Mouse (Mus musculus) c-Kit-positive CD71-positive TER-119-positive erythroid progenitor cells, embryonic 14.5 days (primary cell): ENCODE results near the gene Camkk2.

Experiments used
- DNase-seq: peaks from one replicate; pipeline ENCODE4 v3.0.0-alpha.2; 2013; ENCODE audit warnings: low spot score

Camkk2 gene

GRCm38 (mm10) chr5:122782066-122782465 is 2.9 kb upstream of the Camkk2 start:
- no peak for DNase-seq

- no peak for DNase-seq
Measured at GRCm38 (mm10) chr5:122780791-122781432, 1.7 kb upstream of the Camkk2 start.

DNA sequence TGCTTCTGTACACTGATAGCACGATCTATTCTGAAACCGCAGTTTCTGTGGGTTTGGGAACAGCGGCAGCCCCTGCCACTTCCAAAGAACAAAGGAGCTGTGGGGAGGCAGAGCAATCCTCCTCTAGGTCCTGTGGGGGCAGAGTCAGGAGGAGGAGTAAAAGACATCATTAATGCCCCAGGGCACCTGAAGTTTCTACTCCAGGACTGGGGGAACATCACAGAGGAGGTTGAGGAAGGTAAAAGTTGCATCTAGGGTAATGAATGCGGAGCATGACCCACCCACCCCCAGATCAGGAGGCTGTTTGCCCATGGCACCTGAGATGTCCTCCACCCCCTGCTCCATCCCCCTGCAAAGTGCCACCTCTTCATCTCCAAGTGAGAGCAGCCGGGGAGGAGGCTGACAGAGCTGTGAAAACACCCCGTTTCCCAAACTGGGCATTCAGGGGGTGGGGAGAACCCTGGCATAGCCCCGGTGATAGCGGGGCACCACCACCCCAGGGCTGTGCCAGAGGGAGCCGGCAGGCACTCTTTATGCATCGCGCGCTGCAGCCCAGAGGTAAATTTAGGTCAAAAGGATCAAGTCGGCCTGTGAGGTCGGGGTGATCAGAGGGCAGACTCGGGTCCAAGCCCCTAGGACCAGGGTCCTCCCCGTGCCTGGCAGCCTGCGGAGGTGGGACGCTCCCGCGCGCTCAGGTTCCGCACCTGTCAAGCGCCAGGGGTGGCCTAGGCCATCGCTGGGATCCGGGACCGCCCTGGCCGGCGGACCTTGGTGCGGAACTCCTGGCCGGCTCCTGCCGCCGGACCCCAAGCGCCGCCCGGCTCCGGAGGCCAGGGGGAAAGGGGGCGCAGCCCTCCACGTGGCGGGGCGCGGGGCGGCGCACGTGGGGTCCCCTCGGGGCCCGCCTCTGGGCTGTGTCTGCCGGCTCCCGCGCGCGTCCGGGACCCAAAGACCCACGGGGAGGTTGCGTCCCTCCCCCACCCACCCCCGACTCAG is 680 bp downstream of the Camkk2 start:
- no peak for DNase-seq

- DNase-seq: no peak
Measured at GRCm38 (mm10) chr5:122777322-122777721, 1.9 kb downstream of the Camkk2 start.

GRCm38 (mm10) chr5:122775646-122776286 is 3.4 kb downstream of the Camkk2 start:
- DNase-seq: no peak

DNA sequence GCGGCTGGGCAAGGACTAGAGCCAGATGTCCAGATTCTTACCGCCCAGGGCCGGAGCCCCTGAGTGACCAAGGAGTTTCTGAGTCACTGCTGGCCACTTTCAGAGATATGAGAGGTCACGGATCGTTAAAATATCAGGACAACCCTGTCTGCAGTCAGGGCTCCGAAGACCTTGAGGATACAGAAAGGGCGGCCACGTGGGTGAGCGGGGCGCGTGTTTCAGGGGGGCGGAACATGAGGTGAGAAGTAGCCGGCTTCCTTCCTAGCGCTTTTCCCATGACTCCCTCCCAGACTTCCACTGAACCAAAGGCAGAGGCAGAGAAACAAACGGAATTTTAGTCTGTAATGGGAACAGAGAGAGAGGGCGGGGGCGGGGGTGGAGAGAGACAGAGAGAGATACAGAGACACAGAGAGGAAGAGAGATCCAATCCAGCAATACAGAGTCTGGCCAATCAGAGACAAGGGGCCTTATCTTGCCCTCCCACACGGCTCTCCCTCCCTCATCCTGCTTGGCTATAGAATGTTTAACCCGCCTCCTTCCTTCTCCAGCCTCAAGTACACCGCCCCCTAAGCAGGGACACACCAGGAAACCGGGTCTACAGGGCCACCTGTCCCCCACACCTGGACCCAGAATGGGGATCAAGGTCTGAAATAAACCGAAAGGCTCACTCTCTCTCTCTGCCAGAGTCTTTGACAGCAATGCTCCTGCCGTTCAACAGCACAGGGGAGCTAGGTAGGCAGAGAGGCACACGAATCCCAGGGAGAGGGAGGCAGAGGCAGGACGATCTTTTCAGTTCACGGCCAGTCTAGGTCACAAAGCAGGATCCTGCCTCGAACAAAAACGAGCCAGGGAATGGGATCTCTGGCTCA is 4.2 kb downstream of the Camkk2 start:
- peak; percentile 86 for DNase-seq

DNA sequence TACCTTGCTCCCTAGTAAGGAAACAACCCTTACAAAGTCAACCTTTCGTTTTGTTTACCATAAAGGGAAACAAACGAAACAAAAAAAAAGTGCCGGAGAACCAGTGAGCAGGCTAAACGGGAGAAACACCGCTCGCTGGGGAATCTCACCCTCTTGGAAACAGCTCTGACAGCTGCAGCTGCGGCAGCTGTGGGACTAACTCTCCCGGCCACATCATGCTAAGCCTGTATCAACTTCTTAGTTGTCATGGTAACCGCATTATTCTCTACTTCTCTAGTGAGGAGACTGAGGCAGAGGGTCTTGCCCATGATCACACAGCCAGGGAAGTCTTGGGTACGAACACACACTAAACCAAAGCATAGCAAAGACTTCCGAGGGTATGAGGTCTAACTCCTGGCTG is 5.5 kb downstream of the Camkk2 start:
- no peak for DNase-seq

- DNase-seq: no peak
Measured at GRCm38 (mm10) chr5:122771428-122771827, 7.8 kb downstream of the Camkk2 start.

DNA sequence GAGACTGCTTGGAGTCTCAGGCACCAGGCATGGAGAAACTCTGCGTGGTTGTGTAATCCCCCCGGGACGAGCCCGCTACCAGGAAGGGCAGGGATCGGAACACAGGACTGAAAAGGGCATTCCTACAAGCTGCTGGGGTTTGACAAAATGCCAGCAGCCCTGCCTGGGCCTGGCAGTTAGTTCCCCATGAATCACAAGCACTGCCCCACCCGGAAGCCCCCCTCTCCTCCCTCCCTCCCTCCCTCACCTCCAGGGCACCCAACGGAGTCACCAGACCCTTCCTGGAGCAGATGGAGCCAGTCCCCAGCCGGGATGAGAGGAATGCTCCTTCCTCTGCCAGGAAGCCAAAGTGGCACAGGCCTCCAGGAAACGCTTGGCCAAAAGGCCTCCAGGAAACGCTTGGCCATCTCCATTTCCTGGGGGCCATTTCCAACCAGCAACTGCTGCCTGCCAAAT is 8.4 kb downstream of the Camkk2 start:
- no peak for DNase-seq

- no peak for DNase-seq
Measured at GRCm38 (mm10) chr5:122770304-122770703, 8.9 kb downstream of the Camkk2 start.

DNA sequence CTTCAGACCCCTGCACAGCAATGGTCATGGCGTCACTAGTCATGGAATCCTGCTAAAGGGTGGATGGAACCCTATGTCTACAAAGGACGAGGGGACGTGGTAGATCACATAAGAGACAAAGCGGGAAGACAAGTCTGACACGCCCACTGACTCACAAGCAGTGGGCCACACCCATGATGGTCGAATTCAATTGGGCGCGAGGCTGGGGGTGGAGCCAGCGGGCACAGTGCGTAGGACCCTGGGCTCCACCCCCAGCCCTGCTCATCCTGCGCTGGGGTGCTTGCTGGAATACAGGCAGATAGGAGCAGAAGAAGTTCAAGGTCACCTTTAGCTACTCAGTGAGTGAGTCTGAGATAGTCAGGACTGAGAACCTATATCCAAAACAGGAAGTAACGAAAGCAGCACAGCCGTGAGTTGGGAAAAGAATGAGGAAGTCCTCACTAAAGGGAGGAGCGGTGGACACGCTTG is 10.1 kb downstream of the Camkk2 start:
- DNase-seq: no peak

GRCm38 (mm10) chr5:122767283-122767682 is 11.9 kb downstream of the Camkk2 start:
- no peak for DNase-seq

GRCm38 (mm10) chr5:122764032-122764464 is 15.2 kb downstream of the Camkk2 start:
- DNase-seq: no peak

DNA sequence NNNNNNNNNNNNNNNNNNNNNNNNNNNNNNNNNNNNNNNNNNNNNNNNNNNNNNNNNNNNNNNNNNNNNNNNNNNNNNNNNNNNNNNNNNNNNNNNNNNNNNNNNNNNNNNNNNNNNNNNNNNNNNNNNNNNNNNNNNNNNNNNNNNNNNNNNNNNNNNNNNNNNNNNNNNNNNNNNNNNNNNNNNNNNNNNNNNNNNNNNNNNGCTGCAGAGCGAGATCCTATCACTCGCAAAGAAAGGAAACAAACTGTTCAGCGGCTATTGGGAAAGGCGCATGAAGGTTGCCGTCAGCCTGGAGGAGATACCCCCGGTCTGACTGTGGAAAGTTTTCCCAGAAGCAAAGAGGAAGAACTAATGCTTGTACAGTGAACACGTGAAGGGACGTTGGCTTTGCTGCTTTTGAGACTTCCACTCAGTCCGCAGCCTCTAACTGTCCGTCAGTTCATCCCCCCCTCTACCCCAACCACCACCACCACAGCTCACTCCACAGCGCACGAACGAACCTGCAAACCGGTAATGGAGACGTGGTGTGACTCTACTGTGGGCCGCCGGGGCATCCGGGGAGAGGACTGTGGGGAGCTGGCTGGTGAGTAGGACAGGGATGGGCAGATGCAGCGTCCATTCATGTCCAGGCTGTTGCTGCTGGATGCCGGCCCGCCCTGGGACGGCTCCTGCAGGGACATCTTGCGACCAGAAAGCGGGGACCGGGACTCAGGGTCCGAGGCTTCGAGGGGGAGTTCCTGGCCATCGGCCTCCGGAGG is 15.8 kb downstream of the Camkk2 start:
- DNase-seq: no peak

DNA sequence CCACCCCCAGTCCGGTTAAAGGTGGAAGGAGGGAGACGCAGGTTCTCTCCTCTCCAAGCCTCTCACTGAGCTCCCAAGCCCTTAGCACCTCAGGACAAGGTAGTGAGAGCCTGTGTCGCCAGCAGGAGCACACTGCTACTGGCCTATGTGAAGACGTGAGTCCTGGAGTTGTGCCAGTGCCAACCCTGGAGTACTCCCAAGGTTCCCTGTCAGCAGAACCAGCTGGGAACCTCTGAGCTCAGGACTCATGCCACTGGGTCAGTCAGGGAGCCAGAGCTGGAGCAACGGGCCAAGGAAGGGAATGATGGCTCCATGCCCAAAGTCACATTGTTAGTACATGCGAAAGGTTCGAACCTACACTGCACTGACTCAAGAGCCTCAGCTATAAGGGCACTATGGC is 22.5 kb downstream of the Camkk2 start:
- DNase-seq: no peak

DNA sequence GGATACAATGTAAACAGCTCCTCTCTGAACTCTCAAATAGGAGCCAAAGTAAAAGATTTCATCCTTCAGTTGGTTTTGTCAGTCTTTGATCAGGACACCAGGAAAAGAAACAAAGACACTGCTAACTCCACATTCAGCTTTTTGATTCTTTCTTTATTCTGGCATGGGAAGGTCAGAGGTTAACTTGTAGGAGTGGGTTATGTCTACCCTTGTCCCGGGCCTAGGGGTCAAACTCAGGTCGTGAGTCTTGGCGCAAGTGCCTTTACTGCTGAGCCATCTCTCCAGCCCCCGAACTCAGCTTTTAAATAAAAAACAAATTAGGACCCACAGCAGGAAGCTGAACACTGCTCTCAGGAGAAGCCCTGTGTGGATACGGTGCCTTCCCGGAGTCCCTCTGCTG is 23.1 kb downstream of the Camkk2 start:
- DNase-seq: no peak

DNA sequence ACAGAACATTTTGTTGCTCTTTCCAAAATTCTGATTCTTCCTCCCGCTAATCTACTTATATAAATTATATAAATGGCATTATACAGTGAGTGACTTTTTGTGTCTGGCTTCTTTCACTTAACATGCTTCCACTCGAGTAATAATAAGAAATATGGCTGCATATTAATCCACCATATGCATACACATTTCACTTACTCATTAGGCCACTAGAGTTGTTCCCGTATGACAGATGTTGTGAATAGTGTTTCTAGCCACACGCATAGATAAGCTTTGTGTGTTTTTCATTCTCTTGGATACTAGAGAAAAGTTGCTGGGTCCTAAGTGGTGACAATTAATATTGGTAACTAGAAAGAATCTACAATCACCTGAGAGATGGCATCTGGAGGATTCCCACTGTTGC is 23.6 kb downstream of the Camkk2 start:
- DNase-seq: no peak

DNA sequence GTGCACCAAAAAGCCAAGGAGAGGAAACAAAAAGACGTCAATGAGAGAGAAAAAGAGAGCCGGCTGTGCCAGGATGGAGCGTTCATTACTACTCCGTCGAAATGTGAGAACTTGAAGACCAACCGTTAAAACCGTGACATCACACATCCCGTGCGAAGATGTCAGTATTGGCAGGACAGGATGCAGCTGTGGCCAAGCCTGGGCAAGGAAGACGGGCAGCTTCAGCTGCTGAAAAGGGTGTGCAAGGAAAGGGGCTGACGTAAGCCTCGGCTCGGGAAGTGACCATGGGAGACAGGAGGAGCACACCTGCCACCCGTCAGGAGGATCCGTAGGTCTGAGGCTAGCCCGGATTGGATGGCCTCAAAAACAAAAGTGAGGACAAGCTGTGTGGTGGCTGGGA is 24.7 kb downstream of the Camkk2 start:
- DNase-seq: no peak

GRCm38 (mm10) chr5:122747950-122748349 is 31.3 kb downstream of the Camkk2 start:
- no peak for DNase-seq

GRCm38 (mm10) chr5:122743880-122744422 is 35.3 kb downstream of the Camkk2 start:
- DNase-seq: no peak
